Mouse (Mus musculus) adrenal gland, postnatal 10 days (tissue): Measurements from ENCODE around the gene Kcna10. TPM values are rescaled to one million over a fixed set of nuclear protein-coding genes. Genes with fewer than 3 reads are reported as not detected.

Source experiments
- total RNA-seq, 2 experiments: library from RNA; stranded (reverse); gene quantifications; 2 replicates each; pipeline ENCODE4 v1.2.3; 2021

Gene Kcna10
- total RNA-seq, 2 experiments from 2014 or later = not detected

Other genes with a start within 250 kb of the Kcna10 start
- 1 to 10 TPM in 1 of 2 experiments, under 1 TPM in 1; 1.00 to 1.2 TPM for gene Kcna3, start 146.9 kb upstream of the Kcna10 start, total RNA-seq
- 1 to 10 TPM; 2.5 to 2.6 TPM for gene Kcna2, start 81.9 kb upstream of the Kcna10 start, total RNA-seq
- 1 to 10 TPM in 1 of 2 experiments, under 1 TPM in 1; 0.88 to 1.2 TPM for gene Cym, start 38.7 kb downstream of the Kcna10 start, total RNA-seq
- gene A630076J17Rik, start 47.6 kb downstream of the Kcna10 start, total RNA-seq = under 1 TPM in 1 of 2 experiments, not detected in 1; 0.45 TPM
- gene Prok1, start 56.7 kb downstream of the Kcna10 start, total RNA-seq = 1 to 10 TPM; 6.2 to 6.7 TPM
- 10 to 100 TPM; 71.5 to 73.4 TPM for gene Lamtor5, start 95.8 kb downstream of the Kcna10 start, total RNA-seq
- under 1 TPM; 0.60 to 0.73 TPM for gene Slc16a4, start 108.2 kb downstream of the Kcna10 start, total RNA-seq
- 10 to 100 TPM; 35.7 to 39.0 TPM for gene Rbm15, start 150.6 kb downstream of the Kcna10 start, total RNA-seq